In the genomic region with DNA sequence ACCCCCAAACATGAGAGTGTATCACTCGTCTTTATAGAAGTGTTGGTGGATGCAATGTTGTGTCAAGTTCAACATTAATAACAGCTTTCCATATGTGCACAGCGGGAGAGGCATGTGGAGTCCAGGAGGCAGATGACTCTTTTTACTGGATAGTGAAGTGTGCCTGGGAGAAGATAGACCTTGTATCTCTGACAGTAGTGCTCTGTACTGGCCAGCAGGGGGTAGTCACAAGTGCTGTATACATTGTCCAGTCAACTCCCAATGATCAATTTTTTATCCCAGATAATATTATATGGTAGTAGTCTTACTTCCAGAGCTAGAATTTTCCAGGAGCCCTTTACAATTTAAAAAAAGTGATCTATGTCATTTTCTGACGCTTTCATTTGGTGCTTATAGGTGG, we compare ENCODE assay signal across 8 mouse cellular contexts. TPM values are rescaled to one million over a fixed set of nuclear protein-coding genes. Genes with fewer than 3 reads are reported as not detected.
DNase-seq lines count a peak whose midpoint lies in the region; ATAC-seq and TF ChIP-seq lines count a peak whose summit lies in the region.
"Had no signal": no experiment of that assay in that cellular context is flagged by ENCODE, and none has a peak within 500 bp of the region (broad histone marks: within the 10 kb centered on the region; RNA-seq: fewer than 3 reads in every experiment).

No protein-coding gene starts in this region.

- no peaks in the 10 kb centered on the region for H3K9me3 ChIP-seq in intestine, embryonic 16.5 days (ENCODE audit: control insufficient read depth, low read length)
- no peaks in the 10 kb centered on the region for H3K9me3 ChIP-seq in intestine, embryonic 15.5 days
- no peaks in the 10 kb centered on the region for H3K9me3 ChIP-seq in E14TG2a.4 (ENCODE audit: low read length)
- H3K9me3 ChIP-seq: hindbrain, embryonic 13.5 days had no signal

- peak; percentile 48; the same call in 1 of the 2 replicates for ATAC-seq in intestine, embryonic 16.5 days
- no peak; the same call in 1 of the 2 replicates for ATAC-seq in intestine, embryonic 15.5 days
- peak; percentile 53; the same call in 1 of the 2 replicates for ATAC-seq in granulocyte monocyte progenitor cell, adult 5-6 weeks (replicated peaks; ENCODE audit: poor library complexity, severe bottlenecking)

- H3K36me3 ChIP-seq in intestine, embryonic 16.5 days (ENCODE audit: control insufficient read depth, insufficient read depth, low read length), result no peaks in the 10 kb centered on the region
- no peaks in the 10 kb centered on the region for H3K36me3 ChIP-seq in intestine, embryonic 15.5 days
- H3K36me3 ChIP-seq in E14TG2a.4 (ENCODE audit: insufficient read depth, low read length), result no peaks in the 10 kb centered on the region
- H3K36me3 ChIP-seq: hindbrain, embryonic 13.5 days had no signal

- 69% methylated on average over 3 of the region's 3 CpGs for whole genome bisulfite sequencing in intestine, embryonic 16.5 days
- WGBS in intestine, embryonic 15.5 days, result 74% methylated on average over 3 of the region's 3 CpGs

- H3K27ac ChIP-seq in intestine, embryonic 16.5 days (ENCODE audit: low read length), result no peak overlapping the region
- H3K27ac ChIP-seq in intestine, embryonic 15.5 days, result no peak overlapping the region
- H3K27ac ChIP-seq: hindbrain, embryonic 13.5 days had no signal

- peak; percentile 15 for DNase-seq in 416B (ENCODE audit: low read depth)
- no peak for DNase-seq in neural tube, embryonic 10.5 days (ENCODE audit: extremely low spot score, low spot score)
- DNase-seq in layer of hippocampus, adult 8-10 months (ENCODE audit: low spot score in 2 of 2), result no peak

- H3K4me3 ChIP-seq in intestine, embryonic 16.5 days (ENCODE audit: low read length), result no peak overlapping the region
- no peak overlapping the region for H3K4me3 ChIP-seq in intestine, embryonic 15.5 days (replicated peaks)
- no peak overlapping the region for H3K4me3 ChIP-seq in E14TG2a.4 (replicated peaks; ENCODE audit: low read length)
- H3K4me3 ChIP-seq: hindbrain, embryonic 13.5 days had no signal

- H3K27me3 ChIP-seq in intestine, embryonic 16.5 days (replicated peaks; ENCODE audit: control insufficient read depth, insufficient read depth, low read length), result no peaks in the 10 kb centered on the region
- H3K27me3 ChIP-seq in intestine, embryonic 15.5 days (replicated peaks), result no peaks in the 10 kb centered on the region
- H3K27me3 ChIP-seq in E14TG2a.4 (ENCODE audit: insufficient read depth, low read length), result no peaks in the 10 kb centered on the region
- H3K27me3 ChIP-seq: hindbrain, embryonic 13.5 days had no signal

- H3K9ac ChIP-seq in intestine, embryonic 16.5 days (ENCODE audit: low read depth, low read length), result no peak overlapping the region
- H3K9ac ChIP-seq in intestine, embryonic 15.5 days, result no peak overlapping the region
- H3K9ac ChIP-seq: hindbrain, embryonic 13.5 days had no signal

- TF ChIP-seq CTCF in E14TG2a.4 (conservative IDR thresholded peaks at IDR 0.05; ENCODE audit: low read length), result peak; percentile 26

- no peaks in the 10 kb centered on the region for H3K4me1 ChIP-seq in intestine, embryonic 16.5 days (ENCODE audit: control insufficient read depth, insufficient read depth, low read length)
- H3K4me1 ChIP-seq in intestine, embryonic 15.5 days (replicated peaks), result no peaks in the 10 kb centered on the region
- no peaks in the 10 kb centered on the region for H3K4me1 ChIP-seq in E14TG2a.4 (replicated peaks; ENCODE audit: low read depth, low read length)
- H3K4me1 ChIP-seq: hindbrain, embryonic 13.5 days had no signal

- no peak overlapping the region for H3K4me2 ChIP-seq in intestine, embryonic 16.5 days (ENCODE audit: low read depth, low read length)
- H3K4me2 ChIP-seq in intestine, embryonic 15.5 days (replicated peaks), result no peak overlapping the region
- H3K4me2 ChIP-seq: hindbrain, embryonic 13.5 days had no signal

RNA-seq across cellular contexts. Expression of gene Rgs5, which starts 18.8 kb away (rescaled TPM):
- 9.6 and 10.0 TPM in 2 replicates for polyA plus RNA-seq in intestine, embryonic 16.5 days (2015; fragmentation: Nextera tagmentation; extraction: Ambion mirVana)
- 9.9 and 12.6 TPM in 2 replicates for polyA plus RNA-seq in intestine, embryonic 15.5 days (2015; fragmentation: Nextera tagmentation; extraction: Ambion mirVana)
- total RNA-seq in granulocyte monocyte progenitor cell, adult 5-6 weeks (2014; fragmentation: Nextera tagmentation), result not detected in 2 replicates
- total RNA-seq in granulocyte monocyte progenitor cell, adult 5-6 weeks (2017), result not detected in 2 replicates
- total RNA-seq in layer of hippocampus, adult 8-10 months (2022), result 10 to 100 TPM; 45.9 to 53.6 (median 51.3) TPM

Comparison
In these comparisons a context has a peak if more than half of its experiments do, and no peak if none do; other contexts are left out.
1. RNA of gene Rgs5, which starts 18.8 kb away (total RNA-seq): 45.9 to 53.6 TPM in layer of hippocampus, adult 8-10 months; not detected in granulocyte monocyte progenitor cell, adult 5-6 weeks; every median in the first group is over 10 times any median in the second.